Mouse (Mus musculus) limb, embryonic 12.5 days (tissue): Measurements from ENCODE around the gene Ccdc33. TPM values are rescaled to one million over a fixed set of nuclear protein-coding genes. Genes with fewer than 3 reads are reported as not detected.

Experiments
- ATAC-seq: fragments of 200-750 bp; cut with Nextera tagmentation; 2 replicates; pipeline ENCODE4 v1.8.0; 2017; ENCODE audit warnings: low read depth, moderate TSS enrichment; ENCODE audit not compliant: insufficient number of reproducible peaks, insufficient read depth, low FRiP score, low TSS enrichment
- H3K27ac ChIP-seq: fragments of 300-500 bp; sonication (generic); 2 replicates; pipeline ENCODE4 v1.5.1; 2016; ENCODE audit warnings: mild to moderate bottlenecking, moderate library complexity
- H3K27me3 ChIP-seq: fragments of 300-500 bp; sonication (generic); 2 replicates; pipeline ENCODE4 v1.6.1; 2016; ENCODE audit warnings: mild to moderate bottlenecking, moderate library complexity
- H3K36me3 ChIP-seq: fragments of 300-500 bp; sonication (generic); 2 replicates; pipeline ENCODE4 v1.6.1; 2016; ENCODE audit warnings: mild to moderate bottlenecking, moderate library complexity
- H3K4me1 ChIP-seq: fragments of 300-500 bp; sonication (generic); replicated peaks from 2 replicates; pipeline ENCODE4 v1.6.1; 2016
- H3K4me2 ChIP-seq: fragments of 300-500 bp; sonication (generic); 2 replicates; pipeline ENCODE4 v1.6.1; 2016; ENCODE audit warnings: mild to moderate bottlenecking, moderate library complexity
- H3K4me3 ChIP-seq: fragments of 300-500 bp; sonication (generic); replicated peaks from 2 replicates; pipeline ENCODE4 v1.5.1; 2016; ENCODE audit warnings: mild to moderate bottlenecking
- H3K9ac ChIP-seq: fragments of 300-500 bp; sonication (generic); replicated peaks from 2 replicates; pipeline ENCODE4 v1.6.1; 2016; ENCODE audit warnings: mild to moderate bottlenecking, moderate library complexity
- H3K9me3 ChIP-seq: fragments of 300-500 bp; sonication (generic); 2 replicates; pipeline ENCODE4 v1.6.1; 2016; ENCODE audit warnings: mild to moderate bottlenecking, moderate library complexity
- WGBS: fragments of 180-500 bp; shearing (Covaris S2); methylation state at CpG from one replicate; pipeline ENCODE4 v1.1.7; 2016; 5-methylcytosine and 5-hydroxymethylcytosine counted together
- polyA plus RNA-seq: library from polyadenylated mRNA; unstranded; fragments of >200 nt; fragmentation: Nextera tagmentation; extraction: Ambion mirVana; gene quantifications from 2 replicates; pipeline ENCODE4 v1.2.1, GENCODE M21; 2016

Gene Ccdc33
- polyA plus RNA-seq, 1 experiment from 2014 or later: 0.19 TPM

DNA sequence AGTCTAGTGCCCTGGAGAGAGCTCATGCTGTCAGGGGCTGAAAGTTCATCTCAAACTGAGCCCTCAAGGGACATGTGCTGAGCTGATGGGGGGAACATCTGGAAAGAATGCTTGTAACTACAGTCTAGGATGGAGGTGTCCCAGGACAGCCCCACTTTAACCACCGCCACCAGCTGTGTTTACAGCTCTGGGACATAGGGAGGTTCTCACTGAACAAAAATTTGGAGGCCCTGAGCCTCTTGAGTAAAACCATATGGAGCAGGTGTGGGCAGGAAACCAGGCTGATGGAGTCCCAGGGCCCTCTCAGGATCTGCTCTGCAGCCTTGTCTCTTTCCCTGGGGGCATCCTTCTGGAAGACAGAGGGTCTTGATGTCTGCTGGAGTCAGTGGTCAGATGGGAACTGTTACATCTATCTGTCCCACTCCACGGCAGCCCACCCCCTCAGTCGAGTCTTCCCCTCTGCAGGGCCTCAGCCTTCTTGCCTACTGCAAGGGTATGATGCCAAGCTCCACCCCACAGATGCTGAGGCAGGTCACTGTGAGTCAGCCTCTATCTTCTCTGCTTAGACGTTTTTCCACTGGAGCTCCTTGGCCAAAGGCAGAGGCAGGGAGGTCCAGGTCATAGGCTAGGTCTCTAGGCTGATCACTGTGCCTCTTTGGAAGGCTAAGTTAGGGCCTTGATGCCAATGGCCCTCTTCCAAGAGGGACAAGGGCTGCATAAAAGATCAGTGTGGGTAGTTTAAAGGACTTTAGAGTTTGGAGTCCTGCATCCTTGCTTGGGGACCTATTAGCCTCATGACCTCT lies 26.8 kb downstream of the Ccdc33 start:
- Histone ChIP-seq H3K4me3 (no peak overlapping the region), H3K4me2 (peak overlapping the region; percentile 7; the same call in 1 of the 2 replicates), H3K4me1 (peaks cover 49% of the 10 kb centered on the region), H3K9ac (no peak overlapping the region), H3K9me3 (no peaks in the 10 kb centered on the region), H3K27me3 (peaks cover 12% of the 10 kb centered on the region), H3K36me3 (no peaks in the 10 kb centered on the region), H3K27ac (peak overlapping the region; percentile 72)
- ATAC-seq: peak; percentile 58; the same call in 1 of the 2 replicates
- WGBS: 15% methylated on average over 4 of the region's 4 CpGs

DNA sequence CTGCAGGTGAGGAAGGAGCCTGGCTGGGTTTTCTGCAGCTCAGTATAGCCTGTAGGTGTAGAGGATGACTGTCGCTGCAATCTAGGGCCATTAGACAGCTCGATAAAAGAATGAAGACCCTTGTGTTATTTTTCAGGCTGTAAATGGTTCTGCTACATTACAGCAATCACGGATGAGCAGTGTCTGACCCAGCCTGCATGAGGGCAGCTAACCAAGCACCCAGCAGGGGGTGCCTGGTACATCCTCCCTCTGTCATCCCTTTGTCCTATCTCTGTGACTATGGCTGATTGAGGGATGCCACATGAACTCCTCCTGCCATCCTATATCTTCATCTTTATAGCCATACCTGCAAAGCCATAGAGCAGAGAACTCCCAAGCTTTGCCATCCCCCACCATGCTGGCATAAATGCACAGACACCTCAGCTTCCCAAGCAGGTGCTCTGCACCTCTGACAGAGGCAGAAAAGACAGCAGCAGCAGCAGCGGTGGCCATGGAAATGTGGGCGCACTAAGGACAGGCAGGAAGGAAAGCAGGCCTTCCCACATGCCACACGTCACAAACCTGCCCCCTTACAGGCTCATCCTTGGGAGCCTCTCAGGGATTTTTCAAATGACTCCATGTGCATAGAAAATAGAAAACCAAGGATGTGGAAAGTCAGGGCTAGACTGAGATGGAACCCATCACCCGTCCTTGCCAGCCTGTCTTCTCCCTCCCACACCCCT lies 31.2 kb downstream of the Ccdc33 start:
- Histone ChIP-seq H3K36me3 (no peaks in the 10 kb centered on the region), H3K4me3 (no peak overlapping the region), H3K4me2 (no peak overlapping the region), H3K27ac (no peak overlapping the region), H3K27me3 (peaks cover 18% of the 10 kb centered on the region), H3K9ac (no peak overlapping the region), H3K4me1 (peaks cover 68% of the 10 kb centered on the region), H3K9me3 (no peaks in the 10 kb centered on the region)
- 59% methylated on average over 7 of the region's 7 CpGs for WGBS
- no peak for ATAC-seq

DNA sequence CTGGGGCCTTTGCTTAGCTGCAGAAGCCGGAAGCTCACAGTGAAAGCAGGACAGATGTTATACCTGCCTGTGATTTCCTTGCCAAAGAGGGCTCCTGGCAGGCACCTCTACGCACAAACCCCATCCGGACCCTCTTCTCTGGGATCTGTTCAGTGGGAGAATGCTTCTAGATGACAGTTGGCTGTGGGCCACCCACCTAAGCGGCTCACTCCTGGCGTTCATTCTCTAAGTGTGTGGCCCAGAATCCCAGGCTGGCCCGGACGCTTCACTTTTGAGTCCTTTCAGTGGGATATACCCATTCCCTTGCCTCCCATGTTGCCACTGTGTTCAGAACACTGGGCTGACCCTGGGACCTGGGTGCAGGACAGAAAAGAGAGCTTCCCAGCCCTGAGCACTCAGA lies 31.8 kb downstream of the Ccdc33 start:
- H3K4me1 ChIP-seq: peaks cover 62% of the 10 kb centered on the region
- WGBS: 62% methylated on average over 7 of the region's 7 CpGs
- H3K27ac ChIP-seq: 0 out of 2 replicates have a peak overlapping the region, but pooled peaks have one; percentile 23

DNA sequence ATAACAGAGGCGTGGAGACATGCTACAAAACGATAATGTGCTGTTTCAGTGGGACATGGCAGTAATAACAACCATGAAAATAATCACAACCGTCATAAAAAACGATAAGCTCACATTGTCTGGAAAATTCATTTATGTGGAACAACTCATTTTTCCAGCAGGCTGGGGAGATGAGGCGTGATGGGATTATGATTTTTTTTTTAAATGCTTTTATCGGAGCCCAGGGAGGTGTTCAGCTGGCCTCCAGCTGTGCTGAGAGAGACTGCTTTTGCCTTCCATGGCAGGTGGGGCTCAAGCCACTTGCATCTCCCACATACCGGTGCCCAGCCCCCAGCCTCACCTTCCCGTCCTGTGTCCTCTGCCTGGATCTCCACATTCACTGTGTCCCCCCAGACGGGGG lies 32.4 kb downstream of the Ccdc33 start:
- no peak for ATAC-seq
- H3K9ac ChIP-seq: no peak overlapping the region

More for the DNA sequence above, 31.8 kb downstream of the Ccdc33 start:
- Histone ChIP-seq H3K9me3 (no peaks in the 10 kb centered on the region), H3K27me3 (peaks cover 18% of the 10 kb centered on the region), H3K4me2 (no peak overlapping the region), H3K4me3 (no peak overlapping the region), H3K9ac (no peak overlapping the region), H3K36me3 (no peaks in the 10 kb centered on the region)
- no peak for ATAC-seq

DNA sequence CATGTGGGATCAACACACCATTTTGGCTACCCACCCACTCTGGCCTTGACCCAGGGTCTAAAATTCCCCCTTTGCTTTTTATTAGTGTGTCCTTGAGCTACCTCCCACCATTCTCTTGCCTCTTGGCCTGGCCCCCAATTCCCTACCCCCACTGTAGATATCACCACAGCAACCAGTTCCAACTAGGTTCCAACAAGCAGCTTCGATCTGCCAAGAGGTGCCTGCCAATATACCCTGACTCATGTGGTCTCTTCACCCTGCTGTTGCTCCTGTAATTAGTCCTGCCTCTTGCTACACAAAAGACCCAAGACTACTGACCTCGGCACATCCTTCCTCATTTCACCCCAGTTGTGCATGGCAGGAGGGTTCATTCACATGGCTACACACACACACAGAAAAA lies 33.5 kb downstream of the Ccdc33 start:
- Histone ChIP-seq H3K4me3 (no peak overlapping the region), H3K36me3 (no peaks in the 10 kb centered on the region), H3K27ac (no peak overlapping the region), H3K9ac (no peak overlapping the region), H3K27me3 (peaks cover 18% of the 10 kb centered on the region), H3K4me2 (no peak overlapping the region), H3K4me1 (peaks cover 60% of the 10 kb centered on the region), H3K9me3 (no peaks in the 10 kb centered on the region)
- no peak for ATAC-seq
- 28% methylated on average over 2 of the region's 2 CpGs for WGBS

More for the DNA sequence above, 32.4 kb downstream of the Ccdc33 start:
- H3K4me3 ChIP-seq: no peak overlapping the region
- no peaks in the 10 kb centered on the region for H3K9me3 ChIP-seq
- no peaks in the 10 kb centered on the region for H3K36me3 ChIP-seq
- H3K27me3 ChIP-seq: peaks cover 18% of the 10 kb centered on the region
- H3K4me2 ChIP-seq: peak overlapping the region; percentile 19; the same call in 1 of the 2 replicates
- 22% methylated on average over 9 of the region's 9 CpGs for WGBS
- peaks cover 59% of the 10 kb centered on the region for H3K4me1 ChIP-seq
- H3K27ac ChIP-seq: peak overlapping the region; percentile 46; the same call in 1 of the 2 replicates

DNA sequence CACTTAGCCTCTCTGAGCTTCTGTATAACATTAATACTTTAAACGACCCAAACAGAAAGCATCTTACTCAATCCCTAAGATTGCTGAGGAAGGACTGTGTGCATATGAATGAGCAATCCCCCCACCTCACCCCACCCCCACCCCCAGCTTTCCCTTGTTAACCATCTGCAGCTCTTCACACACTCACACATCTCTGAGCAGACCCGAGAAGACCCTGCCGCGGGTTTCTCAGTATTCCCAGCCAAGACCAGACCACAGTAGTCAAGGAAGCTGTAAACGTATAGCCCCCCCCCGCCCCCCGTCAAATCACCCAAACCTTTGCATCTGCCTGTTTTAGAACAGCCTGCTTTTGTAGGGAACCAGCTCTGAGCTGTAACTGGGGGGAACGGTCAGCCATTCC lies 34.0 kb downstream of the Ccdc33 start:
- Histone ChIP-seq H3K27ac (no peak overlapping the region), H3K4me3 (no peak overlapping the region), H3K9me3 (no peaks in the 10 kb centered on the region), H3K9ac (no peak overlapping the region), H3K4me1 (peaks cover 60% of the 10 kb centered on the region), H3K4me2 (no peak overlapping the region), H3K36me3 (no peaks in the 10 kb centered on the region), H3K27me3 (peaks cover 21% of the 10 kb centered on the region)
- 11% methylated on average over 8 of the region's 8 CpGs for WGBS
- no peak for ATAC-seq

DNA sequence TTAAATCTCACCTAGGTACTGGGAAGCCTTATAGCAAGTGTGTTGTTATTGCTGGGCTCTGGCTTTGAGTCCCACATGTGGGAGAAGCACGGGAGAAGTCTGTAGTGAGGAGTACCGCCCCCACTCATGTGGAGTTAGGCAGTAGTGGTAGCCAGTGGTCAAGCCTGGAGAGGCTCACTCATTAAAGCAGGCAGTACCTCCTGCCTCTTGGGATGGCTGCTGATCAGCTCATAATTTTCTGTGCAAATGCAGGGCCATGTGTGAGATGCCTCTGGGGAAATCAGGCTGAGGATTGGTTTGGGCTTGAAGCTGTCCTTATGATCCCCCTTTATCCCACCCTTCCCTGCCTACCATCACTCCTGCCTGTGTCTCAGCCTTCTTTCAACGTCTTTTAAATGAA lies 44.1 kb downstream of the Ccdc33 start:
- Histone ChIP-seq H3K4me1 (peaks cover 21% of the 10 kb centered on the region), H3K9ac (no peak overlapping the region), H3K27ac (no peak overlapping the region), H3K9me3 (no peaks in the 10 kb centered on the region), H3K4me2 (no peak overlapping the region), H3K27me3 (peaks cover 27% of the 10 kb centered on the region), H3K4me3 (no peak overlapping the region), H3K36me3 (no peaks in the 10 kb centered on the region)
- WGBS: 43% methylated on average over 3 of the region's 3 CpGs
- no peak for ATAC-seq

DNA sequence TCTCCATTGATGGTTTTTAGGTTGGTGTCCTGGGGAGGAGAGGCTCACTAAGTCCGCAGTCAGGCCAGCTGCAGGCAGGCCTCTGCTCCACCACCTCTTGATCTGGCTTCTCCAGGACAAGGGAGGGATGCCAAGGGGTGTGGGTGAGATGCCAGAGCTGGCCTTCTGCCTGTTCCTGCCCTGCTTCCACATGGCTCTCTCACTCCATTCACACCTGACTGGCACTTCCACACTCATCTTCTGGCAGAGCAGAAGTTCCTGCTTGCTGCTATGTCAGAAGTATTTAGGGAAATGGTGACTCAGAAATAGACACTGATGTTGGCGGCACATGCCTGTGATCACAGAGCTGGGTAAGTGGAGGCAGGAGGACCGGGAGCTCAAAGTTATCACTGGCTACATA lies 51.1 kb downstream of the Ccdc33 start:
- H3K27me3 ChIP-seq: peaks cover 29% of the 10 kb centered on the region
- H3K27ac ChIP-seq: no peak overlapping the region
- no peak overlapping the region for H3K4me2 ChIP-seq
- H3K9ac ChIP-seq: no peak overlapping the region
- no peak for ATAC-seq
- H3K9me3 ChIP-seq: no peaks in the 10 kb centered on the region
- H3K4me3 ChIP-seq: no peak overlapping the region
- WGBS: 83% methylated on average over 3 of the region's 3 CpGs
- no peaks in the 10 kb centered on the region for H3K36me3 ChIP-seq
- H3K4me1 ChIP-seq: peaks cover 33% of the 10 kb centered on the region

DNA sequence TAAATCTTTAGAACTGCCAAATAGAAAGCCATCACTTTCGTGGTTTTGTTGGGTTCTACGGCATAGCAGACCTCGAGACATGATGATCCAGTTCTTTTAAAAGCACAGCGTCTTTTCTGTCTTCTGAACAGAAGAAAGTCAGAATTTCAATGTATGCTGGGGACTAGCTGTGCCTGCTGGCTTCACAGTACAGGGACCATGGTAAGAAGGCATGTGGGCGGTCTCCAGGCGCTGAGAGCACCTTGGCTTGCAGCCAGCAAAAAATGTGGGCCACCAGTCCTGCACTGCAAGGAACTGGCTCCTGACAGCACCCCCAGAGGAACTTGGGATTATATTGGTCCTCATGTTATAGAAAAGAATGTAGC lies 51.9 kb downstream of the Ccdc33 start:
- H3K9ac ChIP-seq: no peak overlapping the region
- no peak overlapping the region for H3K4me3 ChIP-seq
- H3K4me2 ChIP-seq: no peak overlapping the region
- H3K27me3 ChIP-seq: peaks cover 33% of the 10 kb centered on the region
- 76% methylated on average over 6 of the region's 6 CpGs for WGBS
- no peaks in the 10 kb centered on the region for H3K36me3 ChIP-seq
- no peaks in the 10 kb centered on the region for H3K9me3 ChIP-seq
- ATAC-seq: 0 out of 2 replicates have a peak, but pooled peaks have one; percentile 46
- no peak overlapping the region; the same call in 1 of the 2 replicates for H3K27ac ChIP-seq
- peaks cover 32% of the 10 kb centered on the region for H3K4me1 ChIP-seq

DNA sequence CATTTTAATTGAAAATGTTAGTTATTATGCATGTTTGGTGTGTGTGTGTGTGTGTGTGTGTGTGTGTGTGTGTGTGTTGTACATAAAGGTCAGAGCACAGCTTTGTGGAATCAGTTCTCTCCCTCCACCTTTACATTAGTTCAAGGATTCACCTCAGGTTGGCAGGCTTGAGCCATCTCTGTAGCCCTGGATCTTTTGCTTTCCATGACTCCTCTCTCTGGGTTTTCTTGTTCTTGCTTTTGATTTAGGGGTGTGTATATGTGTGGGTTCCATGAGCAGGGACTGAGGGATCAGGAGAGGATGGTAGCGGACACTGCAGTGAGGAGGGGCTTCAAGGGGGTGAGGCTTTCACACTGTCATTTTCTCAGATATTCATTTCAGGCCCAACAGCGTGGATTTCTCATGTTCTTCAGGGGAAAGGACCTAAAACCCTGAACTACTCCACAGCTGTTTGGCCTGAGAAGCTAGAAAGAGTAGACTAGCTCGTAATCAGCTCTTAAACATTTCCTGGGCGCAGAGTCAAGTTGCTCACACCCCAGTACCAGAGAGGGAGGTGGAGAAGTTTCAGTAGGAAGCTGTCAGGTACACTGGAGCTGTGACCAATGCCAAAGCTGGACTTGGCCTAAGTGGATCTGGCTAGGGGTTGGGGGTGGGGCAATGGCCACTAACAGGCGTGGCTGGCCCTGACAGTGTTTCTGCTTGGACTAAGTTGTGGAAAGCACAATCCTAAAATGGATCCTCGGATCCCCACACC lies 52.5 kb downstream of the Ccdc33 start:
- no peak overlapping the region for H3K4me3 ChIP-seq
- no peak overlapping the region for H3K27ac ChIP-seq
- peaks cover 38% of the 10 kb centered on the region for H3K27me3 ChIP-seq
- H3K4me2 ChIP-seq: no peak overlapping the region
- H3K9ac ChIP-seq: no peak overlapping the region
- no peaks in the 10 kb centered on the region for H3K9me3 ChIP-seq
- peaks cover 26% of the 10 kb centered on the region for H3K4me1 ChIP-seq
- ATAC-seq: no peak
- no peaks in the 10 kb centered on the region for H3K36me3 ChIP-seq
- WGBS: 68% methylated on average over 6 of the region's 6 CpGs

DNA sequence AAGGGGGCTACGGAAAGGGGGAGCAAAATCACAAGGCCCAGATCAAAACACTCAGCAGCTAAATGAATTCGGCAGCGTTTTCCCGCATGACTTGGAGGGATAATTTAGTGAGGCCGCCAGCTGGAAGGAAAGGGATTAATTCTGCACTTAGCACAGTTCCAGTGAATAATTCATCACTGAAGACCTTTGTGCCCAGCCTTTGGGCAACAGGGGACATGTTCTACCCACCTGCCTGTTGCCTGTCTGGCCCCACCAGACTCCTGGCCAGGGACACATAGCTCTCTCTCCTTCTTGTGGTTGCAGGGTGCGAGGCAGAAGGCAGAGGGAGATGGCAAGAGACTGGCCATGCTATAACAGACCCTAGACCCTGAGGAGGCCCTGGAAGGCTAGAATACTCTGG lies 53.1 kb downstream of the Ccdc33 start:
- Histone ChIP-seq H3K27ac (no peak overlapping the region), H3K4me1 (peaks cover 23% of the 10 kb centered on the region)

More for the DNA sequence above, 53.1 kb downstream of the Ccdc33 start:
- Histone ChIP-seq H3K4me3 (no peak overlapping the region), H3K4me2 (no peak overlapping the region), H3K27me3 (peaks cover 44% of the 10 kb centered on the region), H3K9me3 (no peaks in the 10 kb centered on the region), H3K36me3 (no peaks in the 10 kb centered on the region), H3K9ac (no peak overlapping the region)
- no peak for ATAC-seq
- 37% methylated on average over 6 of the region's 6 CpGs for WGBS
